Mouse (Mus musculus) fibroblast of lung, adult 2 months (primary cell): ENCODE results near the gene Slc16a10.

Experiments
- DNase-seq: peaks from one replicate; pipeline ENCODE4 v3.0.0-alpha.2; 2011; ENCODE audit warnings: low read depth

The Slc16a10 gene

GRCm38 (mm10) chr10:40149584-40150145, 7.6 kb upstream of the Slc16a10 start:
- DNase-seq, result no peak

DNA sequence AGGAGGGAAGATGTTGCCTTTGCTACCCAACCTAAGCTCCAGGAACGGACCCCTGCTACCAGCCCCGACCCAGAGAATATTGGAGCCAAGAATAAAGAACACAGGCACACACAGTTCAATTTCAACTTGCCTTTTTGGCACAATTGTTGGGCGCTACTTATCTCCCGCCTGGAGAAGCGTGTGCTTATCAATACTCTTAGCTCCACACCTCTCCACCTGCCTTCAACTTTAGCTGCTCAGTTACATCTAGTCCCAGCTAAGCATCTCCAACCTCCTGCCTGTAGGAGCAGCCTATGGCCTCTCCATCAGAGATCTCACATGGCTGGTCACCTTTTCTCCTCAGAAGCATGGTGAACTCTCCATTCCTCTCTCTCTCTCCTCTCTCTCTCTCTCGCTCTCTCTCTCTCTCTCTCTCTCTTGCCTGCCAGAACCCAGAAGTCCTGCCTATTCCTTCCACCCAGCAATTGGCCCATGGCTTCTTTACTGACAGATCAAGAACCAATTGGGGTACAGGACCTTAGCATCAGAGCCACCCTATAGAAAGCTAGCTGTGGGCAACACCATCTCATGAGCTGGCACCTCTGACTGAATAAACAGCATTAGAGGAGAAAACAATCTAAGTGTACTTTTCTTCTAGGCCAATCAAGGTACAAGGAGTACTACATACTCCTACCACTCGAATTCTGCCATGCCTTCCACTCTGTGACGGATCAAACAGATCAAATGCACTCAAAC, 5.4 kb upstream of the Slc16a10 start:
- no peak for DNase-seq

DNA sequence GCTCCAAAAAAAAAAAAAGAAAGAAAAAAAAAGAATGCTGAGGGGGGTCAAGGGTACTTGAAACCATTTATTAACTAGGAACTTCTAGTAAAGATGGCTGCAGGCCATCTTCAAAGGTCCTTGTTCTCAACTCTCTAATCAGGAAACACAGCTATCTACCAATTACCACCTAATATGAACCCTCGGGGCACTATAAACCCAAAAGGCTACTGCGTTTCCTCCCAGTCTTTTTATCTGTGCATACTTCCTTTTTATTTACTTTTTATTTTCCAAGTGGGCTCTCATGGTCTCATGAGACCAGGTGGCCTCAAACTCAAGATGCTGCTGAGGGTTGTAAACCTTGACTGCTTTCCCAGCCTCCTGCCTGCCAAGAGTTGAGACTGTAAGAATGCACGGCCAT, 4.4 kb upstream of the Slc16a10 start:
- DNase-seq, result no peak

GRCm38 (mm10) chr10:40144815-40145214, 2.8 kb upstream of the Slc16a10 start:
- DNase-seq, result no peak

- no peak for DNase-seq
These were observed 824 bp downstream of the Slc16a10 start for GRCm38 (mm10) chr10:40141016-40141851.

DNA sequence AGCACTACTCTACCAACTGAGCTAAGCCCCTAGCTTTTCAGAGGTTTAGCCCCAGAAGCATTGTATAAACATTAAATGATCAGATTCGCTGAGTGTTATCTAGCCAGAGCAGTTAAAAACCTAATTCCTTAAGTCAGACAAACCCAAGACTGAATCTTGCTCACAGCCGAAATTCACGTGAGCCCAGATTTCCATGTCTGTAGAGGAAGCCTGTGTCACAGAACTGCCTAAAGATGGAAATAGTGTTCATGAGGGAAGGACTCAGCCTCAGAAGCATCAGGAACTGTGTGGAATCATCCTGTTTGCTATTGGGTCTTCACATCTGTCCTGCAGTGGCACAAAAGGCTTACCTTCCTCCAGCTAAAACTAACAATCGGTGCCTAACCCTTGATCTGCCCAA, 2.4 kb downstream of the Slc16a10 start:
- DNase-seq, result no peak

DNA sequence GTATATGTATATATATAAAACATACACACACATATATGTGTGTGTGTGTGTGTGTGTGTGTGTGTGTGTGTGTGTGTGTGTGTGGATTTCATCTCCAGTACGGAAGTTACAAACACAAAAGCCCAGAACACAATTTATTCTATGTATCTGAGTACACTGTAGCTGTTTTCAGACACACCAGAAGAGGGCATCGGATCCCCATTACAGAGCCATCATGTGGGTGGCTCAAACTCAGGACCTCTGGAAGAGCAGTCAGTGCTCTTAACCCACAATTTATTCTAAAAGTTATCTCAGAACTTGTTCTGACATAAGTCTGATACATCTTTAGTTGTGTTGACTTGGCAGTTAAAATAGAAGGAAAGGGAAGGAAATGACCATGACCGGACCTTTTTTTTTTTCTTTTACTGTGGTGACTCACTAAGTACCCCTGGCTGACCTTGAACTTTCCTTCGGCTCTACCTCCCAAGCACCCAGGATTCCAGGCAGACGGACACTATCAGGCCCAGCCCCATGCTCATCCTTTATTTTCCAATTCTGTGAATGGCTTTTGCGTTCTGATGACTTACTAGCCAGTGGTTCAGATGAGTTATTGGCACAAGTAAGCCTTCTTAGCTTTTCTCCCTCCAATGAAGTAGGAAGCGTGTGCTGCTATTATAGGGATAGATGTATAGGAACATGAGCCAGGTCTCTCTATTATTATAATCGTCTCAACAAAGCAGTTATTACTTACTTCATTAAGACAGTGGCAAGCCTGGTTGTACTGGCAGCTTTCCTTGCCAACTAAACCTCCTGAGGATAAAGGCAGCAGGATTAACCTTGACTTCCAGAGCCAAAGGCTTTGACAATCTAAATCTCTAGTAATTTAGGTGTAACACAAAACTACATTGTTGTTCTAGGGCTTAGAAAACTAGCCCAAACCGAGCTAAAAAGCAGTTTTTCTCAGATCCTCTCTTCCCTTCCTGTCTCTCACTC, 6.0 kb downstream of the Slc16a10 start:
- no peak for DNase-seq

- DNase-seq, result no peak
These were observed 7.2 kb downstream of the Slc16a10 start for GRCm38 (mm10) chr10:40134906-40135305.

DNA sequence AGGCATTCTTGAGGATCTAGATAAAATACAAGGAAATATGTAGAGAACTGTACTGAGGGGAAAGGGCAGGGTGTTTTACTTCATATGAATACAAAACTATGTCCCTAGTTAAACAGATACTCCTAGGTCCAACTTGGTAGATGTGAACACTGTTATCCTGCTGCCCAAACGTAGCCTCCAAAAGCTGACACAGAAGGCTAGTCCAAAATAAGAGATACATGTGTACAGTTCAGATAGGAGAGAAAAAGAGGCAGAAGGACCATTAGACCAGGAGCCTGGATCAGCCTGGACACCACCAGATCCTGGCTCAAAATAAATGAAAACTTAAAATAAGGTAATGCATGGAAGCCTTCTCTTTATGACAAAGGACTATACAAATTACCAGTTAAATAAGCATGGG, 8.4 kb downstream of the Slc16a10 start:
- no peak for DNase-seq

- DNase-seq, result no peak
These were observed 10.2 kb downstream of the Slc16a10 start for GRCm38 (mm10) chr10:40131690-40132418.

DNA sequence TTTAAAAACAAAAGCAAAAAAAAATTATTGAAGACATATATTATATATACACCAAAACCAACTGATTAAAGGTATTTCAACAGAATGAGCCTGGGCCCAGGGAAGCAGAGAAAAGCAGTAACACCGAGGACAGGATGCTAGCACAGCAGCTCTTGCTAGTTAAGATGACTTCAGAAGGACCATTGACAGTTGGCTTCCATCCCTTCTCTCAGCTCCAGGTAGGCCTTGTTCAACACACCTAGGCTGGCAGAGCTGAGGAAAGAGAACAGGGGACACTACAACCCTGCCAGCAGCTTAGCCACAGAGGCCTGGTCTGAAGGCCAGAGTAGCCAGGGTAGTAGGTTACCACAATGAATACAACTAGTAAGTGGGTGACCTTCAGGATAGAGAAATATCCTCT, 11.9 kb downstream of the Slc16a10 start:
- no peak for DNase-seq

GRCm38 (mm10) chr10:40129134-40129533, 12.9 kb downstream of the Slc16a10 start:
- no peak for DNase-seq

GRCm38 (mm10) chr10:40128497-40128896, 13.6 kb downstream of the Slc16a10 start:
- DNase-seq, result no peak

DNA sequence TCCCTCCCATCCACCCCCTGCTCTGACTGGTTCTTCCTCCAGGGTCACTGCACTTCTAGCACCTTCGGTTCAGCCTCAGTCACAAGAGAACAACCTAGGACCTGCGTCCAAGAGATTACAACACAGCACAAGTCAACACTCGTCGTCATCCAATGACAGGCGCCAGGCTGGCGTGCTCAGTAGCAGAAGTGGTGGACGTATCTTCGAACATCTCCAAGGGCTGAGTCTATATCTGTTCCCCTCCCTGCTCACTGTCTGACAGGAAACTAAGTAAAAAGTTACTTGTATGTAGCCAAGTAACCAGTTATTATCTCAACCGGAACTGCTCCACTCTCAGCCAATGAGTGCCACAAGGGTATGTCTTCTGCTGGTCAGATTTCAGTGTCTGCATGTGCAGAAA, 16.9 kb downstream of the Slc16a10 start:
- no peak for DNase-seq

- no peak for DNase-seq
These were observed 17.5 kb downstream of the Slc16a10 start for GRCm38 (mm10) chr10:40124570-40124969.

GRCm38 (mm10) chr10:40124096-40124495, 18.0 kb downstream of the Slc16a10 start:
- DNase-seq, result no peak

DNA sequence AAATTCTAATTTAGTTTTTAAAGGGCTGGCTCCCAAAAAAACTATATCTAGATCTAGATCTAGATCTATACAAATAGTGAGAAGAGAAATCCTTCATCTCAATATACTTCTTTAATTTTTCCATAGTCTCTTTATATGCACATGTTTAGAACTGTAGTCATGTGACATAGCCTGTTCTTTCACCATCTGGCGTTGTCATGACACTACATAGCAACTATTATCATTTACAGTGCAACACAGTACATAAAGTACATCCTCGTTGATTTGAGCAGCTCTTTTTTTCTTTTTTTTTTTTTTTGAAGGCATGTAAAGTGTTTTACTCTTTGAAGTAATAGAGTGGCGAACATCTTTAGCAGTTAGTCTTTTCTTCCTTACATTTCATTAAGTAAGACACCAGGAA, 22.6 kb downstream of the Slc16a10 start:
- no peak for DNase-seq

GRCm38 (mm10) chr10:40118743-40119387, 23.2 kb downstream of the Slc16a10 start:
- no peak for DNase-seq

DNA sequence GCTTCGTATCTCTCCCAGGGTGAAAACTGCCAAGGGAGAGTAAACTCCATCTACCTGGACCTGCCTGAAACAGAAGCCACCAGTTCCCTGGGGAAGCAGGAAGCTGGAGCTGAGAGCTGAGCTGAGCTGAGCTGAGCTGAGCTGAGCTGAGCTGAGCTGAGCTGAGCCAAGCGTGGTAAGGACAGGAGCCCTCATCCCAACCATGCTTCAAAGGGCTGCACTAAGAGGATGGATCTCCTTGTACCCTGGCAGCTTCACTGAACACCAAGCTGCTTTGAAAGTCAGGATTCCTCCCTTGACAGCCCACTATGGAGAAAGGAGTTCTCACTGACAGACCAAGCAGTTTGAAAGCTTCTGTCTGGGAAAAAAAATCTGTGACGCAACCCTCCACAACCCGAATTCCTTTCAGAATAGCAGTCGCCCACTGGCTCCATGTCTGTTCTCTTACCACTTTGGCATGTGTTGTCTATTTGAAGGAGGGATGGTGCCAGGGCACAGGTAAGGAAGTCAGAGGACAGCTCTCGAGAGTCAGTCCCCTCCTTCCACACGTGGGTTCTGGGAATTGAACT, 28.5 kb downstream of the Slc16a10 start:
- no peak for DNase-seq

DNA sequence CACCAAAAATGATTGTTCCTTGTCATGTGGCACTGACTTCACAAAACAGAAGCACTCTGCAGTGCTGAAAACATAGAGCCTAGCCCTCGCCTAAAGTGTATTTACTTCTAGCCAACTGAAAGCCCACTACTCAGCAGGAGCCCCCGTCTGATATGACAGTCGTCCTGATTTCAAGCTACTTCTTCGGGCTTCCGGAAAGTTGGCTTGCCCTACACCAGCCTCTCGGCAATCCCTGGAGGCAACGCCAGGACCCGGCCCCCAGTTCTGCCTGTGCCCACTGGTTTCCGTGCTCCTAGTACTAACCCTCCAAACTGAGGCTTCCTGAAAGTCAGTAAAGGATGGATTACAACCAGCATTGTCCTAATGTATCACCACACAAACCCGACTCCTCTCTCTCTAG, 29.8 kb downstream of the Slc16a10 start:
- DNase-seq, result no peak
